Mouse (Mus musculus) heart, postnatal 36 days (tissue): ENCODE results near the gene Cyp4a14. TPM values are rescaled to one million over a fixed set of nuclear protein-coding genes. Genes with fewer than 3 reads are reported as not detected.
A peak's percentile ranks its signal among the peaks of the same experiment; 100 is the strongest.
"Not testable (repeated sequence)": the region's sequence is repeated elsewhere in the genome, so short reads cannot be mapped to it uniquely, and the experiment has no call there.

Source experiments
- DNase-seq, 2 experiments: peaks; one replicate each; pipeline ENCODE4 v3.0.0; 2021 to 2022
- intact Hi-C: fragments of 180-260 bp; cut with DNase I; formaldehyde crosslinking; loops from one replicate; pipeline ENCODE4 v1.15.1; 2025
- total RNA-seq, 2 experiments: library from RNA; stranded (reverse); gene quantifications; 2 replicates each; pipeline ENCODE4 v1.2.3; 2021

The Cyp4a14 gene
- not detected for total RNA-seq

GRCm38 (mm10) chr4:115496001-115496400 is at the start of gene Cyp4a14:
Gene Cyp4a14 (minus strand): TSS chr4:115496142.
- intact Hi-C loops = no loop called here
- no peak for DNase-seq

DNA sequence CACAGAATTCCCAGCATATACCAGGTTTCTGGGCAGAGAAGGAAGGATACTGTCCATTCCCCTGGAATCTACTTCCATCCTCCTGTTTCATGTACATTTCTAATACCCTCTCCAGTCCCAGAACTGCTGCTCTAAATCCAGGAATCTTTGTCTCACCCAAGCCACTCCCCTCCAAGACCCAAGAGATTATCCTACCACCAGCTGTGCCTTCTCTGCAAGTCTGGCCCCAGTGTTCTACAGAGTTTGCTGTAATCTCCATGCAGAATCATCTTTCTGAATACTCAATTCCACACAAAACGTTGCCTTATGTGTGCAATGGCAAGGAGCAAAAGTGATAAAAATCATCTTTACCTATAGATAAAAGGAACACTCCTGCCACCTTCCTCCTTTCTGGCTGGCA is 49.2 kb upstream of the Cyp4a14 start:
- intact Hi-C loops = loop anchor here (10.0 kb wide), 1 partner anchor 160 kb away; no protein-coding TSS in a partner anchor
- no peak for DNase-seq

DNA sequence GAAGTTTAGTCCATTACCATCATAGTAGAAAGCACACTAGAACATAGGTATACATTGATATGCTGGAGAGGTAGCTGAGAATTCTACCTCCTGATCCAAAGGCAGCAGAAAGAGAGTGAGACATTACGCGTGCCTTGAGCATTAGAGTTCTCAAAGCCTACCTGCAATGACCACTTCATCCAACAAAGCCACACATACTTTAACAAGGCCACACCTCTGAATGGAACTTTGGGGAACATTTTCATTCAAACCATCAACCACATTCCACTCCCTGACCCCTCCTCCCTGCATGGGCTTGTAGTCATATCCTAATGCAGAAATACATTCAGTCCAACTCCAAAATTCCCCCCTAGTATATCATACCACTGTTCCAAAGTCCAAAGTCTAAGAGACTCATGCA is 25.8 kb upstream of the Cyp4a14 start:
- DNase-seq = no peak
- intact Hi-C loops = no loop called here

- no peak for DNase-seq
- intact Hi-C loops = no loop called here
Observed at GRCm38 (mm10) chr4:115519444-115519843, 23.5 kb upstream of the Cyp4a14 start.

DNA sequence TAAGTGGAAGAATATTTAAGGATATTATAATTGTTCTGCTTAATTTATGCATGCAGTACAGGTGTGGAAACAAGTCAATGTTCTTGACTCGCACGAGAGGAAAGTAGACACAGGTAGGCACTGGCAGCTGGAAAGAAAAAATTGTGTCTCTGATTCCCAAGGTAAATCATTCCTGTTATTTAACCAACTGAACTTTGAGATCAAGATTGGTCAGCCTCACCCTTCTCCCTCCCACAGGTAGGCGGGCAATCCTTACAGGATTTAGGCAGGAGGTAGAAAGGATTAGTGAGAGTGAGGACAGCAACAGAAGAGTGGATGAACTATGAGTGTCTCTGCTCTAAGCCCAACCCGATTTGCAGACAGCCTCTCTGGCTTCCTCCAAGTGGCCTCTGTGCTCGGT is 22.1 kb upstream of the Cyp4a14 start, which contains the start of gene Cyp4a10:
TSS of gene Cyp4a10 (plus strand) at position 265 of the 400 bp plus-strand sequence.
- DNase-seq, intact Hi-C loops: not testable (repeated sequence)

- DNase-seq, intact Hi-C loops: not testable (repeated sequence)
Observed at GRCm38 (mm10) chr4:115513964-115514363, 18.0 kb upstream of the Cyp4a14 start.

GRCm38 (mm10) chr4:115497466-115497865 is 1.5 kb upstream of the Cyp4a14 start:
- intact Hi-C loops = no loop called here
- DNase-seq = no peak

GRCm38 (mm10) chr4:115481006-115481652 is 14.8 kb downstream of the Cyp4a14 start:
- DNase-seq = no peak
- intact Hi-C loops = no loop called here

- intact Hi-C loops = loop anchor here (5.0 kb wide), 1 partner anchor 171 kb away; the partner anchor contains the start of gene Cyp4b1
- DNase-seq = peak; percentile 28 to 44
Observed at GRCm38 (mm10) chr4:115476051-115476450, 19.9 kb downstream of the Cyp4a14 start.

DNA sequence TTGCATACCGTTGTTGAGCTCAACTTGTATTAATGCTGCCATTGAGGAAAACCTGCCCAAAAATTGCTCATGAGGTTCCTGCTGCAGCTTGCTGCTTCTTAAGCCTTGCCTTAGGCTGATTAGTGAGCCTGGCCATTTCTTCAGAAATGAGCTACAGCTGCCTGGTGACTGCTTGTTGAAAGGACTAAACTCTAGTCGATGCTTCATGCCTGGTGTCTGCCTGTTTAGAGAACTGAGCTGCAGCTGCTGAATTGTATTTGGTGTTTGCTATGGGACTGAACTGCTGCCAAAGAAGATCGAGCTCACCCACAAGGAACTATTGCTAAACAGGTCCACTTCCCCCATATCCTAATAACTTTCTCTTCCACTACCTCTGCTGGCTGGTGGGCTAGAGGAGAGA is 22.4 kb downstream of the Cyp4a14 start:
- DNase-seq, intact Hi-C loops: not testable (repeated sequence)

DNA sequence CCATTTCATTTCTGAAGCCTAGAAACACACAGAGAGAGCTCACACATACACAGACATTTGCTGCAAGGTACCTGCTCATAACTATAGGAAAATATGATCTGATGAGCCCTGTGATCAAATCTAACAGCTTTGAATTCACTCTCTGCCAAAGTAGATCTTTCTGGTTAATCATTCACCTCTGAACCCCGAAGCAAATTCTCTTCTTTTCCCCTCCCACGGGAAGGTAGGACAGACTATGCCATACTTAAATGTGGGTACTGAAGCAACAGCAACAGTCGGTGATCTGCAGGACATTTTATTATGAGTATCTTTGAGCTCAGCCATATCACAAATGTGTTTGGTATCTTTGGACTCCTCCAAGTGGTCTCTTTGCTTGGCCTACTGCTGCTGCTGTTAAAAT is 43.6 kb downstream of the Cyp4a14 start, which contains the start of gene Cyp4a30b:
TSS of gene Cyp4a30b (plus strand) at position 301 of the 400 bp plus-strand sequence.
- intact Hi-C loops = no loop called here
- DNase-seq = no peak

GRCm38 (mm10) chr4:115450577-115451137 is 45.3 kb downstream of the Cyp4a14 start:
- DNase-seq = no peak
- intact Hi-C loops = no loop called here

Other genes starting within 250 kb of the Cyp4a14 start
- gene Cyp4a12a, start 197.1 kb downstream of the Cyp4a14 start, total RNA-seq = not detected
- gene Cyp4a12b, start 84.5 kb downstream of the Cyp4a14 start, total RNA-seq = not detected
- not detected for gene Cyp4a30b, start 43.5 kb downstream of the Cyp4a14 start, total RNA-seq
- under 1 TPM; 0.14 to 0.42 TPM for gene Cyp4a10, start 22.1 kb upstream of the Cyp4a14 start, total RNA-seq
- gene Cyp4a31, start 67.5 kb upstream of the Cyp4a14 start, total RNA-seq = not detected
- gene Cyp4a32, start 104.8 kb upstream of the Cyp4a14 start, total RNA-seq = not detected
- 10 to 100 TPM; 36.1 to 36.3 TPM for gene Cyp4b1, start 151.6 kb upstream of the Cyp4a14 start, total RNA-seq
- 10 to 100 TPM; 38.1 to 40.8 TPM for gene Efcab14, start 241.6 kb upstream of the Cyp4a14 start, total RNA-seq